Mouse (Mus musculus) liver (tissue): Measurements from ENCODE around the gene Dcaf5.

Source experiments
- DNase-seq: peaks from one replicate; pipeline ENCODE4 v3.0.0-alpha.2; 2020; ENCODE audit warnings: mixed read lengths

Gene Dcaf5

GRCm38 (mm10) chr12:80436336-80436976, at the start of gene Dcaf5:
TSS of gene Dcaf5 (minus strand) at chr12:80436601.
- DNase-seq: peak; percentile 89

GRCm38 (mm10) chr12:80483397-80483796, 47.0 kb upstream of the Dcaf5 start:
- no peak for DNase-seq

- no peak for DNase-seq
Measured at GRCm38 (mm10) chr12:80479986-80480385, 43.6 kb upstream of the Dcaf5 start.

- no peak for DNase-seq
Measured at GRCm38 (mm10) chr12:80473731-80474130, 37.3 kb upstream of the Dcaf5 start.

GRCm38 (mm10) chr12:80471926-80472325, 35.5 kb upstream of the Dcaf5 start:
- DNase-seq: no peak

GRCm38 (mm10) chr12:80470206-80470605, 33.8 kb upstream of the Dcaf5 start:
- no peak for DNase-seq

- no peak for DNase-seq
Measured at GRCm38 (mm10) chr12:80463666-80464269, 27.4 kb upstream of the Dcaf5 start.

GRCm38 (mm10) chr12:80462942-80463651, 26.7 kb upstream of the Dcaf5 start, which contains the start of gene Exd2:
TSS of gene Exd2 (plus strand) at chr12:80463095.
- DNase-seq: peak; percentile 87

- DNase-seq: peak; percentile 12
Measured at GRCm38 (mm10) chr12:80462292-80462896, 26.0 kb upstream of the Dcaf5 start.

- no peak for DNase-seq
Measured at GRCm38 (mm10) chr12:80458033-80458432, 21.6 kb upstream of the Dcaf5 start.

GRCm38 (mm10) chr12:80453506-80453905, 17.1 kb upstream of the Dcaf5 start:
- DNase-seq: no peak

GRCm38 (mm10) chr12:80444525-80445109, 8.2 kb upstream of the Dcaf5 start:
- no peak for DNase-seq

GRCm38 (mm10) chr12:80440957-80441356, 4.6 kb upstream of the Dcaf5 start:
- DNase-seq: no peak

- no peak for DNase-seq
Measured at GRCm38 (mm10) chr12:80437051-80437675, 762 bp upstream of the Dcaf5 start.

GRCm38 (mm10) chr12:80435887-80436286, 514 bp downstream of the Dcaf5 start:
- DNase-seq: peak; percentile 22

GRCm38 (mm10) chr12:80434961-80435691, 1.3 kb downstream of the Dcaf5 start:
- DNase-seq: peak; percentile 78

GRCm38 (mm10) chr12:80434601-80434960, 1.8 kb downstream of the Dcaf5 start:
- no peak for DNase-seq

GRCm38 (mm10) chr12:80433266-80433665, 3.1 kb downstream of the Dcaf5 start:
- DNase-seq: no peak

- DNase-seq: no peak
Measured at GRCm38 (mm10) chr12:80427683-80428082, 8.7 kb downstream of the Dcaf5 start.

- no peak for DNase-seq
Measured at GRCm38 (mm10) chr12:80415100-80415499, 21.3 kb downstream of the Dcaf5 start.

- DNase-seq: no peak
Measured at GRCm38 (mm10) chr12:80410855-80411254, 25.5 kb downstream of the Dcaf5 start.

GRCm38 (mm10) chr12:80407824-80408223, 28.6 kb downstream of the Dcaf5 start:
- DNase-seq: peak; percentile 57
